Mouse (Mus musculus): ENCODE measurements around the gene St6galnac6.

- no peak for TF ChIP-seq CTCF (IDR thresholded peaks at IDR 0.05; ENCODE audit: low read depth, low read length)
- TF ChIP-seq POLR2A (IDR thresholded peaks at IDR 0.05; ENCODE audit: borderline replicate concordance, low read depth, low read length), result no peak
These were observed 68.7 kb downstream of the St6galnac6 start for GRCm38 (mm10) chr2:32668176-32668575.
